8 mouse cellular contexts compared by ENCODE assay signal in genomic region chr2:19431186-19431585, GRCm38 (mm10). TPM values are rescaled to one million over a fixed set of nuclear protein-coding genes. Genes with fewer than 3 reads are reported as not detected.
DNase-seq lines count a peak whose midpoint lies in the region; ATAC-seq and TF ChIP-seq lines count a peak whose summit lies in the region.

No protein-coding gene starts in this region.

- H3K4me1 ChIP-seq in heart, adult 2 months (ENCODE audit: control insufficient read depth, insufficient read depth, low read length): no peaks in the 10 kb centered on the region
- no peaks in the 10 kb centered on the region for H3K4me1 ChIP-seq in ES-Bruce4 (ENCODE audit: control insufficient read depth, insufficient read depth, low read length)
- peaks cover 22% of the 10 kb centered on the region for H3K4me1 ChIP-seq in forebrain, embryonic 16.5 days (replicated peaks; ENCODE audit: control insufficient read depth, insufficient read depth, low read length)
- H3K4me1 ChIP-seq in midbrain, embryonic 11.5 days (ENCODE audit: control insufficient read depth, insufficient read depth, low read length): peaks cover 13% of the 10 kb centered on the region; the same call in 1 of the 2 replicates

- TF ChIP-seq EP300 in heart, adult 2 months (IDR thresholded peaks at IDR 0.05; ENCODE audit: insufficient read depth, low read depth, low read length): no peak
- no peak for TF ChIP-seq EP300 in ES-Bruce4 (IDR thresholded peaks at IDR 0.05; ENCODE audit: insufficient read depth, low read depth, low read length)

- intact Hi-C loops in heart, adult 2 months (cut with DNase I): no loop called here
- intact Hi-C loops in heart, postnatal 14 days (cut with DNase I): no loop called here

- peak; percentile 29 for TF ChIP-seq CTCF in heart, adult 2 months (IDR thresholded peaks at IDR 0.05)
- TF ChIP-seq CTCF in ES-Bruce4 (IDR thresholded peaks at IDR 0.05; ENCODE audit: low read depth, low read length): peak; percentile 50

- no peaks in the 10 kb centered on the region for H3K79me2 ChIP-seq in heart, adult 2 months (replicated peaks; ENCODE audit: control insufficient read depth, insufficient read depth, low read length)

- H3K36me3 ChIP-seq in heart, adult 2 months (ENCODE audit: control insufficient read depth, insufficient read depth, low read length): no peaks in the 10 kb centered on the region
- H3K36me3 ChIP-seq in ES-Bruce4 (ENCODE audit: control insufficient read depth, insufficient read depth, low read length, poor library complexity, severe bottlenecking): no peaks in the 10 kb centered on the region
- H3K36me3 ChIP-seq in forebrain, embryonic 16.5 days (ENCODE audit: control insufficient read depth, insufficient read depth): no peaks in the 10 kb centered on the region
- no peaks in the 10 kb centered on the region for H3K36me3 ChIP-seq in midbrain, embryonic 11.5 days (ENCODE audit: control insufficient read depth, insufficient read depth, low read length)

- no peak overlapping the region for H3K9ac ChIP-seq in heart, adult 2 months (ENCODE audit: low read depth, low read length)
- H3K9ac ChIP-seq in ES-Bruce4 (ENCODE audit: low read depth, poor library complexity, severe bottlenecking): no peak overlapping the region
- no peak overlapping the region for H3K9ac ChIP-seq in forebrain, embryonic 16.5 days (replicated peaks; ENCODE audit: low read depth, low read length)
- H3K9ac ChIP-seq in midbrain, embryonic 11.5 days (ENCODE audit: low read length): no peak overlapping the region

- no peaks in the 10 kb centered on the region for H3K9me3 ChIP-seq in ES-Bruce4 (replicated peaks; ENCODE audit: control insufficient read depth, insufficient read depth, low read length, poor library complexity, severe bottlenecking)
- H3K9me3 ChIP-seq in forebrain, embryonic 16.5 days (ENCODE audit: control insufficient read depth, low read length): no peaks in the 10 kb centered on the region
- H3K9me3 ChIP-seq in midbrain, embryonic 11.5 days (ENCODE audit: control insufficient read depth, low read length): no peaks in the 10 kb centered on the region

- no peak overlapping the region for H3K4me3 ChIP-seq in heart, adult 2 months
- H3K4me3 ChIP-seq in ES-Bruce4 (ENCODE audit: low read depth, low read length): peak overlapping the region; percentile 43
- peak overlapping the region; percentile 30 for H3K4me3 ChIP-seq in forebrain, embryonic 16.5 days (replicated peaks; ENCODE audit: low read length)
- H3K4me3 ChIP-seq in midbrain, embryonic 11.5 days (ENCODE audit: low read depth, low read length): peak overlapping the region; percentile 21

- peaks cover 19% of the 10 kb centered on the region for H3K27me3 ChIP-seq in heart, adult 2 months (ENCODE audit: control insufficient read depth, insufficient read depth, low read length)
- peaks cover 7% of the 10 kb centered on the region; the same call in 1 of the 2 replicates for H3K27me3 ChIP-seq in ES-Bruce4 (ENCODE audit: control insufficient read depth, insufficient read depth, low read length, poor library complexity, severe bottlenecking)
- peaks cover 66% of the 10 kb centered on the region for H3K27me3 ChIP-seq in forebrain, embryonic 16.5 days (replicated peaks; ENCODE audit: control insufficient read depth, insufficient read depth, low read length)
- peaks cover 75% of the 10 kb centered on the region for H3K27me3 ChIP-seq in midbrain, embryonic 11.5 days (ENCODE audit: control insufficient read depth, insufficient read depth, low read length)

- peak; percentile 67 for ATAC-seq in forebrain, embryonic 16.5 days
- peak; percentile 78 for ATAC-seq in midbrain, embryonic 11.5 days (ENCODE audit: low FRiP score)

- no peak overlapping the region for H3K27ac ChIP-seq in heart, adult 2 months
- no peak overlapping the region for H3K27ac ChIP-seq in ES-Bruce4 (ENCODE audit: insufficient read depth, low read length)
- no peak overlapping the region for H3K27ac ChIP-seq in forebrain, embryonic 16.5 days (ENCODE audit: low read length)
- no peak overlapping the region for H3K27ac ChIP-seq in midbrain, embryonic 11.5 days (ENCODE audit: low read depth, low read length)

- WGBS in heart, adult 2 months: 2% methylated on average over 18 of the region's 18 CpGs
- WGBS in forebrain, embryonic 16.5 days: under 1% methylated on average over 18 of the region's 18 CpGs
- WGBS in midbrain, embryonic 11.5 days: under 1% methylated on average over 18 of the region's 18 CpGs

- no peak for DNase-seq in heart, adult 2 months
- DNase-seq in heart, postnatal 14 days: no peak
- DNase-seq in midbrain, embryonic 11.5 days (ENCODE audit: low spot score, missing footprints): peak; percentile 93
- DNase-seq in cerebellum, adult 9-10 months: no peak
- no peak for DNase-seq in thymus, adult 18-20 months
- DNase-seq in layer of hippocampus, adult 18-20 months (ENCODE audit: low spot score in 2 of 2): no peak

- peak overlapping the region; percentile 50 for H3K4me2 ChIP-seq in forebrain, embryonic 16.5 days (ENCODE audit: low read length)
- peak overlapping the region; percentile 45 for H3K4me2 ChIP-seq in midbrain, embryonic 11.5 days

- no peak for TF ChIP-seq POLR2A in heart, adult 2 months (IDR thresholded peaks at IDR 0.05; ENCODE audit: insufficient read depth, low read depth, low read length)
- TF ChIP-seq POLR2A in ES-Bruce4 (IDR thresholded peaks at IDR 0.05; ENCODE audit: insufficient read depth, low read length): no peak

RNA-seq across cellular contexts. Expression of gene Ptf1a, which starts 14.3 kb away (rescaled TPM):
- total RNA-seq in heart, adult 2 months (2021): not detected
- not detected in 2 replicates for polyA plus RNA-seq in heart, adult 2 months (2012; rRNA removed)
- total RNA-seq in heart, postnatal 14 days (2021): not detected
- polyA plus RNA-seq in ES-Bruce4 (2011; ENCODE audit: insufficient read depth, insufficient read length, low read depth, missing spikeins): not detected in 2 replicates
- not detected in 2 replicates for polyA plus RNA-seq in forebrain, embryonic 16.5 days (2015; fragmentation: Nextera tagmentation; extraction: Ambion mirVana)
- polyA plus RNA-seq in midbrain, embryonic 11.5 days (2014; fragmentation: Nextera tagmentation; extraction: Ambion mirVana): 0.32 and 0.36 TPM in 2 replicates
- total RNA-seq in layer of hippocampus, adult 18-20 months (2021): not detected

RNA-seq across cellular contexts. Expression of gene Msrb2, which starts 59.9 kb away (rescaled TPM):
- total RNA-seq in heart, adult 2 months (2021): 10 to 100 TPM; 52.8 to 64.0 TPM
- polyA plus RNA-seq in heart, adult 2 months (2012; rRNA removed): 76.9 and 116 TPM in 2 replicates
- 10 to 100 TPM; 48.8 to 50.5 TPM for total RNA-seq in heart, postnatal 14 days (2021)
- 5.3 and 5.8 TPM in 2 replicates for polyA plus RNA-seq in ES-Bruce4 (2011; ENCODE audit: insufficient read depth, insufficient read length, low read depth, missing spikeins)
- polyA plus RNA-seq in forebrain, embryonic 16.5 days (2015; fragmentation: Nextera tagmentation; extraction: Ambion mirVana): 7.8 and 7.9 TPM in 2 replicates
- 11.2 and 12.8 TPM in 2 replicates for polyA plus RNA-seq in midbrain, embryonic 11.5 days (2014; fragmentation: Nextera tagmentation; extraction: Ambion mirVana)
- total RNA-seq in layer of hippocampus, adult 18-20 months (2021): 10 to 100 TPM; 33.7 to 34.1 TPM
